Mouse (Mus musculus): ENCODE results near the gene Olfr1321. TPM values are rescaled to one million over a fixed set of nuclear protein-coding genes. Genes with fewer than 3 reads are reported as not detected.

The Olfr1321 gene
- total RNA-seq (2021) = not detected
- long read RNA-seq, experiment 1 = 0 reads
- long read RNA-seq, experiment 2 = 0 reads

GRCm38 (mm10) chrX:49734959-49735358 lies at the start of gene Olfr1321:
Gene Olfr1321 (minus strand): TSS chrX:49735059.
- Histone ChIP-seq H3K4me3 (no peak within 1 kb of the TSS), H3K27ac (no peak within 1 kb of the TSS)
- no peak for DNase-seq (ENCODE audit: low spot score in 2 of 2)
- no peak for TF ChIP-seq CTCF (conservative IDR thresholded peaks at IDR 0.05)

GRCm38 (mm10) chrX:49770828-49771227 lies 36.0 kb upstream of the Olfr1321 start:
- Histone ChIP-seq H3K4me3 (no peak overlapping the region), H3K27ac (no peak overlapping the region)
- no peak for DNase-seq (ENCODE audit: low spot score in 2 of 2)
- TF ChIP-seq CTCF (conservative IDR thresholded peaks at IDR 0.05) = peak; percentile 46

- no peak overlapping the region for H3K4me3 ChIP-seq
- peak in 1 of 2 experiments; percentile 0 for DNase-seq (ENCODE audit: low spot score in 2 of 2)
- no peak for TF ChIP-seq CTCF (conservative IDR thresholded peaks at IDR 0.05)
Observed at GRCm38 (mm10) chrX:49745192-49745591, 10.3 kb upstream of the Olfr1321 start.

More at GRCm38 (mm10) chrX:49745192-49745591, 10.3 kb upstream of the Olfr1321 start:
- H3K27ac ChIP-seq = no peak overlapping the region

Other genes starting within 250 kb of the Olfr1321 start
- not detected for gene Olfr1320, start 62.7 kb downstream of the Olfr1321 start, total RNA-seq (2021)
- 10 to 100 TPM in 1 of 2 experiments, 1 to 10 TPM in 1; 9.2 to 12.7 TPM for gene Igsf1, start 62.7 kb upstream of the Olfr1321 start, total RNA-seq (2021)
- not detected for gene Olfr1322, start 156.4 kb upstream of the Olfr1321 start, total RNA-seq (2021)

All from layer of hippocampus, adult 2 months (tissue).